Mouse (Mus musculus) liver, embryonic 14.5 days (tissue): ENCODE data around the gene Ywhag. TPM values are rescaled to one million over a fixed set of nuclear protein-coding genes. Genes with fewer than 3 reads are reported as not detected.

Experiments used
- ATAC-seq: fragments of 200-750 bp; cut with Nextera tagmentation; 2 replicates; pipeline ENCODE4 v1.8.0; 2017; ENCODE audit warnings: moderate number of reproducible peaks, mild to moderate bottlenecking, moderate library complexity; ENCODE audit not compliant: insufficient read depth
- DNase-seq, 3 experiments: peaks; one replicate each; pipeline ENCODE4 v3.0.0-alpha.2; 2012 to 2013; ENCODE audit warnings: low read depth in 3 of 3, low spot score in 3 of 3
- H3K27ac ChIP-seq: fragments of 300-500 bp; sonication (generic); 2 replicates; pipeline ENCODE4 v1.5.1; 2014; ENCODE audit warnings: moderate library complexity, mild to moderate bottlenecking, control low read depth, inconsistent platforms
- H3K27me3 ChIP-seq: fragments of 300-500 bp; sonication (generic); 2 replicates; pipeline ENCODE4 v1.6.1; 2014; ENCODE audit warnings: mild to moderate bottlenecking, low read length, moderate library complexity; ENCODE audit not compliant: control insufficient read depth, insufficient read depth
- H3K36me3 ChIP-seq: fragments of 300-500 bp; sonication (generic); replicated peaks from 2 replicates; pipeline ENCODE4 v1.6.1; 2014; ENCODE audit warnings: low read depth; ENCODE audit not compliant: control insufficient read depth, insufficient read depth
- H3K4me1 ChIP-seq, 2 experiments: fragments of 200-500 bp in 1 of 2; fragments of 300-500 bp in 1 of 2; sonication (generic) in 1 of 2; replicated peaks; 2 replicates each; pipeline ENCODE4 v1.6.1; 2012 to 2014; ENCODE audit warnings: antibody characterized with exemption in 1 of 2, inconsistent platforms in 1 of 2, low read length in 1 of 2; ENCODE audit not compliant: control insufficient read depth in 2 of 2, insufficient read depth in 2 of 2
- H3K4me2 ChIP-seq: fragments of 300-500 bp; sonication (generic); 2 replicates; pipeline ENCODE4 v1.6.1; 2014; ENCODE audit warnings: low read depth, mild to moderate bottlenecking, control low read depth, moderate library complexity
- H3K4me3 ChIP-seq, 2 experiments: fragments of 200-500 bp in 1 of 2; fragments of 300-500 bp in 1 of 2; sonication (generic) in 1 of 2; 2 replicates each; pipeline ENCODE4 v1.5.1; 2012 to 2014; ENCODE audit warnings: low read depth in 2 of 2, low read length in 2 of 2, mild to moderate bottlenecking in 2 of 2, control low read depth in 1 of 2, inconsistent platforms in 1 of 2, moderate library complexity in 1 of 2; ENCODE audit not compliant: insufficient read depth in 1 of 2
- H3K9ac ChIP-seq: fragments of 300-500 bp; sonication (generic); replicated peaks from 2 replicates; pipeline ENCODE4 v1.6.1; 2014; ENCODE audit warnings: mild to moderate bottlenecking, control low read depth, moderate library complexity
- H3K9me3 ChIP-seq: fragments of 300-500 bp; sonication (generic); 2 replicates; pipeline ENCODE4 v1.6.1; 2016; ENCODE audit warnings: low read length, mixed read lengths; ENCODE audit not compliant: control insufficient read depth
- CTCF ChIP-seq: IDR thresholded peaks from 2 replicates; pipeline ENCODE4 v1.5.1; 2016; ENCODE audit warnings: antibody characterized with exemption, low read depth, control low read depth
- EP300 ChIP-seq: IDR thresholded peaks from 2 replicates; pipeline ENCODE4 v1.6.1; 2016; ENCODE audit warnings: antibody characterized with exemption, low read depth
- WGBS: fragments of 180-500 bp; shearing (Covaris S2); extraction: QIAGEN DNeasy Blood & Tissue Kit; methylation state at CpG from one replicate; pipeline ENCODE4 v1.1.7; 2014; ENCODE audit not compliant: insufficient replicate concordance; 5-methylcytosine and 5-hydroxymethylcytosine counted together
- polyA plus RNA-seq, 2 experiments: library from polyadenylated mRNA; depleted of rRNA in 1 of 2; stranded (reverse) in 1 of 2; unstranded in 1 of 2; fragments of >200 nt; fragmentation: Nextera tagmentation in 1 of 2; extraction: Ambion mirVana in 1 of 2; gene quantifications; 2 replicates each; pipeline versions ENCODE4 v1.2.1 to v1.2.3; 2012 to 2014

The Ywhag gene
- polyA plus RNA-seq, 2 experiments = 25.9 to 26.3 TPM

- DNase-seq = no peak
Observed at GRCm38 (mm10) chr5:135894958-135895357, 39.5 kb downstream of the Ywhag start.

GRCm38 (mm10) chr5:135892589-135893351 lies 41.6 kb downstream of the Ywhag start:
- DNase-seq (no peak), ATAC-seq (no peak)
- H3K27ac ChIP-seq = no peak overlapping the region
- H3K9ac ChIP-seq = no peak overlapping the region
- no peaks in the 10 kb centered on the region for H3K9me3 ChIP-seq
- no peaks in the 10 kb centered on the region for H3K4me1 ChIP-seq
- no peak for TF ChIP-seq CTCF
- no peak for TF ChIP-seq EP300
- H3K36me3 ChIP-seq = no peaks in the 10 kb centered on the region
- WGBS = 45% methylated on average over 9 of the region's 9 CpGs
- H3K4me3 ChIP-seq = no peak overlapping the region
- H3K27me3 ChIP-seq = peaks cover 23% of the 10 kb centered on the region
- no peak overlapping the region for H3K4me2 ChIP-seq

More at GRCm38 (mm10) chr5:135894958-135895357, 39.5 kb downstream of the Ywhag start:
- Histone ChIP-seq H3K9me3 (no peaks in the 10 kb centered on the region), H3K27ac (no peak overlapping the region), H3K27me3 (peaks cover 7% of the 10 kb centered on the region), H3K4me3 (no peak overlapping the region), H3K4me2 (no peak overlapping the region), H3K4me1 (no peaks in the 10 kb centered on the region), H3K9ac (no peak overlapping the region), H3K36me3 (no peaks in the 10 kb centered on the region)
- no peak for ATAC-seq
- WGBS = 58% methylated on average over 6 of the region's 6 CpGs
- TF ChIP-seq EP300 (no peak), CTCF (no peak)

GRCm38 (mm10) chr5:135890920-135891319 lies 43.5 kb downstream of the Ywhag start:
- Histone ChIP-seq H3K4me3 (no peak overlapping the region), H3K9me3 (no peaks in the 10 kb centered on the region), H3K4me2 (no peak overlapping the region), H3K9ac (no peak overlapping the region), H3K4me1 (no peaks in the 10 kb centered on the region), H3K27ac (no peak overlapping the region), H3K36me3 (no peaks in the 10 kb centered on the region), H3K27me3 (peaks cover 29% of the 10 kb centered on the region)
- no peak for DNase-seq
- TF ChIP-seq CTCF (no peak), EP300 (no peak)
- ATAC-seq = no peak
- WGBS = 41% methylated on average over 3 of the region's 3 CpGs

- TF ChIP-seq EP300 = no peak
- no peak for TF ChIP-seq CTCF
- Histone ChIP-seq H3K9ac (no peak overlapping the region), H3K4me2 (no peak overlapping the region), H3K4me3 (no peak overlapping the region), H3K9me3 (no peaks in the 10 kb centered on the region), H3K36me3 (no peaks in the 10 kb centered on the region), H3K4me1 (no peaks in the 10 kb centered on the region), H3K27ac (no peak overlapping the region), H3K27me3 (peaks cover 29% of the 10 kb centered on the region)
- 29% methylated on average over 4 of the region's 4 CpGs for WGBS
- no peak for DNase-seq
- ATAC-seq = no peak
Observed at GRCm38 (mm10) chr5:135890323-135890722, 44.1 kb downstream of the Ywhag start.

GRCm38 (mm10) chr5:135888405-135889215 lies 45.8 kb downstream of the Ywhag start:
- no peaks in the 10 kb centered on the region for H3K36me3 ChIP-seq
- H3K9me3 ChIP-seq = no peaks in the 10 kb centered on the region
- no peak overlapping the region for H3K4me2 ChIP-seq
- H3K27ac ChIP-seq = no peak overlapping the region
- WGBS = 5% methylated on average over 30 of the region's 30 CpGs
- no peak overlapping the region for H3K9ac ChIP-seq
- DNase-seq = no peak
- peaks cover 29% of the 10 kb centered on the region for H3K27me3 ChIP-seq
- no peak overlapping the region for H3K4me3 ChIP-seq
- no peak for ATAC-seq
- no peaks in the 10 kb centered on the region for H3K4me1 ChIP-seq
- no peak for TF ChIP-seq EP300
- TF ChIP-seq CTCF = no peak
